Mouse (Mus musculus) adrenal gland, adult (tissue): ENCODE measurements around the gene Eif4g2.

Source experiments
- DNase-seq, 2 experiments: peaks; one replicate each; pipeline ENCODE4 v3.0.0; 2022 to 2023; ENCODE audit warnings: low spot score in 1 of 2; ENCODE audit not compliant: inconsistent age in 2 of 2

Eif4g2 gene

GRCm38 (mm10) chr7:111082822-111083732, at the start of gene Eif4g2:
Eif4g2 (minus strand) TSS chr7:111083030.
- DNase-seq, result peak; percentile 100

- no peak for DNase-seq
Measured at GRCm38 (mm10) chr7:111132596-111132995, 49.8 kb upstream of the Eif4g2 start.

GRCm38 (mm10) chr7:111126636-111127395, 44.0 kb upstream of the Eif4g2 start:
- peak in 1 of 2 experiments; percentile 41 for DNase-seq

- peak in 1 of 2 experiments; percentile 27 for DNase-seq
Measured at GRCm38 (mm10) chr7:111123761-111124546, 41.1 kb upstream of the Eif4g2 start.

- peak; percentile 97 to 99 for DNase-seq
Measured at GRCm38 (mm10) chr7:111122531-111123130, 39.8 kb upstream of the Eif4g2 start.

GRCm38 (mm10) chr7:111122084-111122530, 39.3 kb upstream of the Eif4g2 start:
- DNase-seq, result peak; percentile 88 to 98

- DNase-seq, result no peak
Measured at GRCm38 (mm10) chr7:111121522-111121921, 38.7 kb upstream of the Eif4g2 start.

GRCm38 (mm10) chr7:111109561-111109960, 26.7 kb upstream of the Eif4g2 start:
- DNase-seq, result no peak

- DNase-seq, result no peak
Measured at GRCm38 (mm10) chr7:111109161-111109560, 26.3 kb upstream of the Eif4g2 start.

GRCm38 (mm10) chr7:111098196-111098595, 15.4 kb upstream of the Eif4g2 start:
- no peak for DNase-seq

GRCm38 (mm10) chr7:111095169-111095568, 12.3 kb upstream of the Eif4g2 start:
- peak in 1 of 2 experiments; percentile 47 for DNase-seq

- DNase-seq, result no peak
Measured at GRCm38 (mm10) chr7:111085153-111085552, 2.3 kb upstream of the Eif4g2 start.

- no peak for DNase-seq
Measured at GRCm38 (mm10) chr7:111084443-111084842, 1.6 kb upstream of the Eif4g2 start.

- DNase-seq, result no peak
Measured at GRCm38 (mm10) chr7:111083733-111084120, 897 bp upstream of the Eif4g2 start.

- DNase-seq, result peak; percentile 90 to 97
Measured at GRCm38 (mm10) chr7:111082043-111082821, 598 bp downstream of the Eif4g2 start.

GRCm38 (mm10) chr7:111080876-111081275, 2.0 kb downstream of the Eif4g2 start:
- DNase-seq, result peak in 1 of 2 experiments; percentile 42

GRCm38 (mm10) chr7:111080026-111080425, 2.8 kb downstream of the Eif4g2 start:
- DNase-seq, result no peak

- no peak for DNase-seq
Measured at GRCm38 (mm10) chr7:111078271-111078670, 4.6 kb downstream of the Eif4g2 start.

- no peak for DNase-seq
Measured at GRCm38 (mm10) chr7:111075288-111075687, 7.5 kb downstream of the Eif4g2 start.

- no peak for DNase-seq
Measured at GRCm38 (mm10) chr7:111072410-111072809, 10.4 kb downstream of the Eif4g2 start.
